Mouse (Mus musculus) kidney, postnatal 36 days (tissue): Measurements from ENCODE around the gene Gm20388.

Experiments
- DNase-seq, 2 experiments: peaks; one replicate each; pipeline ENCODE4 v3.0.0; 2021 to 2022; ENCODE audit warnings: mixed read lengths in 2 of 2

The Gm20388 gene

DNA sequence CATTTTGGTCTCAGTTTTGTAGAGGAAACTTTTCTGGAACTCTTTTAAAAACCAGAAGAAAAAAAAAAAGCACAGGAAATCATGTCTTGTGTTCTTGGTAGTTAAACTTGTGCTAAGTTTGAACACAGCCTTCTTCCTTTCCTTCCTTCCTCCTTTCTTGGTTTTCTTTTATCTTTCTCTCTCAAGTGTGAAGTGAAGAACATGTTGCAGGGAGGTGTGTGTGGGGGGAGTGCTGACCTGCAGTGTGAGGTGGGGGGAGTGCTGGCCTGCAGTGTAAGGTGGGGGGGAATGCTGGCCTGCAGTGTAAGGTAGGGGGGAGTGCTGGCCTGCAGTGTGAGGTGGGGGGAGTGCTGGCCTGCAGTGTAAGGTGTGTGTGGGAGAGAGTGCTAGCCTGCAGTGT, 854.0 kb downstream of the Gm20388 start:
- DNase-seq = no peak

DNA sequence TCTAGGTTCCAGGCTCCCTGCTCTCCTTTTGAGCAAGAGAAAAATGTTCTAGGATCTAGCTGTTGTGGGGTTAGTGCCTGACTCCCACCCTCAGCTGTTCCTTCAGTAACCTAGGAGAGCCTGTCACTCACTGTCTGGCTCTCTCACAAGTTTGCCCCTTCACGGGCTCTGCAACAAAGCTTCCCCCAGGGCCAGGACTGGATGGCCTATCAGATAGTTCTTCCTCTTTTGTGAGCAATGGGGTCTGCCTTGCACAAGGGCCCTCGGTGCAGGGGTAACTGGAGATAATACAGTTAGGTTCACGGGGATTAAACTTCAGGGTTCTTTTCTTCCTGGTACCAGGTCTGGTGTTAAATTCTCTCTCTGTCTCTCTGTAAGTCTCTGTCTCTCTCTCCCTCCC, 856.0 kb downstream of the Gm20388 start:
- DNase-seq = no peak

DNA sequence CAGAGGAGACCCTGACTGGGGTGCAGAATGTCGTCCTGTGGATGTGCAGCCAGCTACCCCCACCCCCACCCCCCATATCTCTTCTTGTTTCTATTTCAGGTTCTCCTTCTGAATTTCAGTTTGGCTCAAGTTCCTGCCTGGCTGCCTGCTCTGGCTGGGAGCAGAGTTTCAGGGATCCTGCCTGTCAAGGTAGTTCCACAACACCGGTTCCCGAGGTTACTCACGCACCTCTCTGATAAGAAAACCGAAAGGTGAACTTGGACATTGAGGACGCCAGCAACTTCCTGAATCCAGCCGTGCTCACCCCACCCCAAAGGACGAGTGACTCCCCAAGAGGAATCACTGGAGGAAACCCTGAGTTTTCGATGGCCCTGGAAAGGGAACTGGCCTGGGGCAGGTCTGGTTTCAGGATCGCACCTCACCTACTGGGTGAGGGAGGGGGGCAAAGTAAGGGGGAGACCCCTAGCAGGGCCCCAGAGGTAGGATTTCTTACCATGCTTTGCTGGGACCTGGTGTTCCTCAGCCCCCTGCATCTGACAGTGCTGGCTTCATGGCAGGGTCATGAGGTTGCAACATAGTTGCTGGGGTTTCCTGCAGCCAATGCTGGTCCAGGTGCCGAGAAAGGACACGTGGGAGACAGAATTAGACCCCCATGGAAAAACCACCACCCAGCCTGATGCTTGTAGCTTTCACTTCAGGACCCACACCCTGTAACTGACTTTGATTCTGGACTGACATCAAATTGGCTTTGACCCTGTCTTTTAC, 858.0 kb downstream of the Gm20388 start:
- no peak for DNase-seq

DNA sequence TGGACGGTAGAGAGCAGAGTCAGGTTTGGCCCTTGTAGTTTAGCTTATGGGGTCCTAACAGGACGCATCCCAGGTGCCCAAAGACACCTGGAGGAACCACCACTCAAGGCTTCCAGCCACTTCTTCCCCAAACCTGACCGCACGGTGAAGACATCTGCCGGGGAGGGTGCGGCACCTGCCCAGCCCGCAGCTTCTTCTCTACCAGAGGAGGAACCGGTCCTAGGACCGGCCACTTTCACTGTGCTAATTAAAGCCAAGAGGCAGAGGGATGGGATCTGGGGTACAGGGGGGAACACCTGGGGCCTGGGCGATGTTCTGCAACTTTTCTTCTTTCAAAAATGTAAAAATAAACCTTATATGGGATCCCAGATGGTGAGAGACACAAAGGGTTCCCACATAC, 866.5 kb downstream of the Gm20388 start:
- DNase-seq = no peak

DNA sequence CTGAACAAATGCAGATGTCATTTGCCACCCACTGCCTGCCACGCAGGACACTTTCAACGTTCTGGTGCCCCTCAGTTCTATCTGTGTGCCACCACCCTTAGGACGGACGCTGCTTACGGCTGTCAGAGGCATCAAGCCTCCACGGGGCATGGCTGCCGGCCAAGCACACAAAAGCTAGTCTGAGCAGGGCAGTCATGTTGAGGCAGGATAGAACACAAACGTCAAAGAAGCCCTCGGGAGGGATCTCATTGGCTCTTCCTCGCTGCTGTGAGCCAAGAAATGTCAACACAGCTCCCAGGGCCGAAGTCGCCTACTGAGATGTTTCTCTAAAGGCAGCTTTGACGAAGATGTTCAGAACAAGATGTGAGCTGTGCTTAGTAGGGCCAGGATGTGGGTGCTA, 867.1 kb downstream of the Gm20388 start:
- DNase-seq = no peak

DNA sequence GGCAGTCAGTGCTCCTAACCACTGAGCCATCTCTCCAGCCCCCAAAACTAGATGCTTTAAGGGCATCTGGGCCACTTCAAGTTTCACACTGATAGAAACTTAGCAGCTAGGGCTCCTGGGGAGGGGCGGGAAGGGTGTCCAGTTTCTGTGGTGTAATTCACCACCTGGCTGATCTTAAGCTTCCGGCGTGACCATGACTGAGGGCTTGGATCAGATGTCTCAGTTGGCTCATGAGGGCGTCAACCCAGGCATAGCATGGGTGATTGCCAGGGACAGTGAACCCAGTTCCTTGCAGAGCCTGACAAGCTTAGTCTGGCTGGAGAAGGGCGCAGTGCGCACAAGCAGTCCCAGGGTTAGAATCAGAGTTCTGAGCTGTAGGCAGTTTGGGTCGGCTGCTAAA, 868.5 kb downstream of the Gm20388 start:
- DNase-seq = no peak

DNA sequence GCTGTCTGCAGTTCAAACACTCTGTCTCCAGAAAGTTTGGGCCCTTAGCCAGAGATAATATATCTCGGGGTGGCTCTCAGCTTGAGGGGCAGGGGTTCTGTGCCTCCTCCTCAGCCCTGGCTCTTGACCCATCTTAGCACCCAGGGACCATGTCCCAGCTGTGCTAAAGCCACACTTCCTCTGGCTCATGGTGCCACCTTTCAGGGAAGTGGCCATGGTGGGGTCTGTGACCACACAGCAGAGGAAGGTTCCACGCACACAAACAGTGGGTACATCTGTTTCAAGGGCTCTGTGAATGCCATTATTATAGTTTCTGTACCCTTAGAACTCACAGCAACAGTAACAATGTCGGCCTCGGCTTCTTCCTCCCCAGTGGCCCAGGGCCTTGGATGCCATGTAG, 873.1 kb downstream of the Gm20388 start:
- no peak for DNase-seq

DNA sequence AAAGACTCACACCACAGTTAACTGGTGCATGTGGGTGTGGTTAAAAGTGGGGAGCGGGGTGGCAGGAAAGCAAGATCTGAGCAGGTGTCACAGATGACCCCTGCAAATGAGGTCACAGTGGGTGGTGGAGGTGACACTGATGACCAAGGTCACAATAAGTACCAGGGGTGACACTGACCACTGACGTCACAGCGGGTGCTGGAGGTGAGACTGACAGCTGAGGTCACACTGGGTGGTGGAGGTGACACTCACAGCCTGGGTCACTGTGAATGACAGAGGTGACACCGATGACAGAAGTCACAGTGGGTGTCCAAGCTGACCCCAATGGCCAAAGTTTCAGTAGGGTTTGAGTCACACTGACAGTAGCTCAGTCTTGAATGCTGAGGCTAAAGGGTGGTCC, 876.1 kb downstream of the Gm20388 start:
- no peak for DNase-seq

DNA sequence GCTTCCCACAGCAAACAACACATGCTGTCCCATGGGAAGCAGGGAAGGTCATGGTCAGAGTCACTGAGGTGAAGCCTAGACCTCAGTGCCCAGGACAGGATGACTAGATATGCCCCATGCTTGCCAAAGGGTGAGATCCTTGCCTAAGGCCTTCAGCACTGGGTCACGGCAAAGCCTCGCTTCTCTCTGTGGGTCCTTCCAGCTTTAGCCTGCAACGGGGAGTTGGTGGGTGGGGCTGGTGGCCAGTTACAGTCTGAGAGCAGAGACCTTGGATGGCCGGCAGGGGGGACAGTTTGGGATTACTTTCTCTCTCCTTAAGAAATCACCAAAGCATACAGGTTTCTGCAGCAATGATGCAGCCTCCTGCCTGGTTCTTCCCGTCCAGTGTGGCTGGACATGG, 877.0 kb downstream of the Gm20388 start:
- DNase-seq = no peak

DNA sequence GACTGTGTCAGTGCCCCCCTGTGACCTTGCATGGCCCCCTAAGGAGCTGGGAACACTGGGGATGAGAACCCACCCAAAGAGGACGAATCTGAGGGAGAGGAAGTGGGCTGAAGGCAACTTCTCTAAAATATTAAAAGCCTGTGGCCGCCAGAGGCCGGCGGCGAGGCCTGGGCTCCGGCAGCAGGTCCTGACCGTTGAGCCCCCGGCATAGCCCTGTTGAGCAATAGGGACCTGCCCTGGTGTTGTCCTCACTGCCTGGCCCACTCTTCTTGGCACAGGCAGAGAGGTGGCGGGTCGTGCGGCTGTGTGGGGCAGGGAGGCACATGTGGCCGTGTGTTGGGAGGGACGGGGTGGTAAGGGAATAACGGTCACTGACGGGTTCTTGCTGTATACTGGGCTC, 882.1 kb downstream of the Gm20388 start:
- DNase-seq = no peak

DNA sequence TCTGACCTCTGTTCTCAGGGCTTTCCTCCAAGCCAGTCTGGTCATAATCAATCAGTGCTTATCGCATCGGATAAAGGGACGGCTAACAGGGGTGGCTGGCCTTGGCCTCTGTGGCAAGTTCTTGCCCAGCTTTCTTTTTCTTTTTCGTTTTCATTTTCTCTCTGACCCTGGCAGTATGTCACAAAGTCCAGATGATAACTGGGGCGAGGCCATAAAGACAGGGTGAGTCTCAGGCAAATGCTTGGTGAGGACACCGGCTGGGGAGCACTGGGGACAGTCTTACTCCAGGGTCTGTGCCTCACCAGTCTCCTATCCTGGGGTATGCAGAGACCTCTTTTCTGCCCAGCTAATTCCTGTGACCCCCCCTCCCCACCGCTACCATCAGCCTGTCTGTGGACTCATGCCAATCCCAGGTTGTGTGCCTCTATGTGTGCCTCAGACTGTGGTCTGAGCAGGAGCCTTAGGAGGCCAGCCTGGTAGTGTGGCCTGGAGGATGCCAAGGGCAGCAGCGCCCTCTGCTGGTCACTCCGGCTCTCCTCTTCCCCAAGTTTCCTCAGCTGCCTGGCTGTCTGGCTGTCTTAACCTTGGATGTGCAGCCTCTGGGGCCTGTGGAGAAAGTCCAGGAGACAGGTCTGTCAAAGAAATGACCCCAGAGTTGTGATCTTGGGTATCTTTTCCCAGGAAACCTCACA, 885.4 kb downstream of the Gm20388 start:
- DNase-seq = peak; percentile 84 to 94

DNA sequence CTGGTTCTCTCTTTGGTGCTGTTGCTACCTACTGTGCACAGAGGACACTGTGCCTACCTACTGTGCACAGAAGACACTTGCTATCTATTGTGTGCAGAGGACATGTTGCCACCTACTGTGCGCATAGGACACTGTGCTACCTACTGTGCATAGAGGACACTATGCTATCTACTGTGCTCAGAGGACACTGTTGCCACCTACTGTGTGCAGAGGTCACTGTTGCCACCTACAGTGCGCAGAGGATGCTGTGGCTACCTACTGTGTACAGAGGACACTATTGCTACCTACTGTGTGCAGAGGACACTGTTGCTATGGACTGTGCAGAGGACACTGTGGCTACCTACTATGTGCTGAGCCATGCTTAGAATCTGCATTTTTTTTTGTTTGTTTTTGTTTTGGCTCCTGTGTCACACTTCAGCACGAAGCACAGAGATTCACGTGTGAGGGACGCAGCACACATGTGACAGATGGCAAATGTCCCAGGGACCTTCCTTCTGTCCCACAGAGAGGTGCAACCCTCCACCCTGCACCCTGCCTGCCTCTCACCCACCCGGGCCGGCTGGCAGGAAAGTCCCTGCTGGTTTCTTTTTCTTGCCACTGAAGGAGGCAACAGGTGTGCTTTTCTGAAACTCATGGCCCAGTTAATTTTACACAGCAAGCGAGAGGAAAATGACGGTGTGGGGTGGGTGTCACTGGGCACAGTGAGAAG, 886.5 kb downstream of the Gm20388 start:
- DNase-seq = no peak

DNA sequence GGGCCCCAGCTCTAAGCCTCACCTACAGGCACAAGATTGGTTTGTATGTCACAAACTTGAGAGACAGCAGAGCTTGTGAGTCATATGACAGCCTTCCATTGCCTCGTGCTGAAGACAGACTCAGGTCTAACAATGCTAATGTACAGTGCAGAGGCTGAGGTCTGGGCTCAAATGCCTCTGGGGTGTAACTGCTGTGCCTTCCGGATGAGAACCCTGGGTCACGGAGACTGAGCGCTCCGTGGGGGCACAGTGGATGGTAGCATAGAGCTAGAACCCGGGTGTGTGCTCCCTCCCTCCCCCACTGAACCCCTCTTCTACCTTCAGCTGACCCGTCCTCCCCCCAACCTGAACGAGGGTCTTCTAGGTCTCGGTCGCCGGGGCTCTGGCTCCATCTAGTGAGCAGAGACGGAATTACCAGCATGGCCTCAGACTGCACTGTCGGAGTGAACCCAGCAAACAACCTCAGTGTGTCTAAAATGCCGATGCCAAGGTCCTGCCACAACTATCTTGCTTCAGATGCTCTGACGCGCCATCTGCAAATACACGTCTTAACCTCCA, 889.7 kb downstream of the Gm20388 start:
- DNase-seq = peak; percentile 40 to 81

DNA sequence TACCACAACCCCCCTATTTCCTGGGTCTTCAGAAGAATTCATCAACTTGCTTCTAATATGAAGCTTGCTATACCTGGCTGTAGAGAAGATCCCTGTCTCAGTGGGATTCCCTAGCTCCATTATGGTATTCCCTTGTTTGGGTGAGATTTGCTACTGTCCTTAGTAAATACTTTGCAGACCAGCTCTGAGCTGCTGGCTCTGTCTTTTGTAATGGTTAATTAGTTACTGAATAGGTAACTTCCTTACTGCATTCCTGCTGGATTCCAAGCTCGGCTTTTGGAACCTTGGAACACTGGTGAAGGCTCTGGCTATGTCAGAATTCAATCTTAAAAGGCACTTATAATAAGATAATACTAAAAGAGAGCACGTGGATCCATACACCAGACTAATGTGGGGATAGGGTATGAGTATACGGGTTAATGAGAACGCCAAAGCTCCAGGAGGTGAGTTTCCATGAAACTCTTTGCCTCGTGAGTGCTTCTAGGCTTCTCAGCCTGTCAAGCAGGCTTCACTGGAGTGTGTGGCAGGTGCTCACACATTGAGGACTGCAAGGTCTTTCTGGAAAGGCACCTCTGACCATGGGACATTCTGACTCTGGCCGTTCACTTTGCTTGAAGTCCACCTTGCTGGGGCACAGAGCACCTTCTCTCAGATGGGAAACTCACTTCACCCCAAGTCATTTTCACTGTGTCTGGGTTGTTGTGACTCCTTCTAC, 893.2 kb downstream of the Gm20388 start:
- peak; percentile 44 to 72 for DNase-seq

DNA sequence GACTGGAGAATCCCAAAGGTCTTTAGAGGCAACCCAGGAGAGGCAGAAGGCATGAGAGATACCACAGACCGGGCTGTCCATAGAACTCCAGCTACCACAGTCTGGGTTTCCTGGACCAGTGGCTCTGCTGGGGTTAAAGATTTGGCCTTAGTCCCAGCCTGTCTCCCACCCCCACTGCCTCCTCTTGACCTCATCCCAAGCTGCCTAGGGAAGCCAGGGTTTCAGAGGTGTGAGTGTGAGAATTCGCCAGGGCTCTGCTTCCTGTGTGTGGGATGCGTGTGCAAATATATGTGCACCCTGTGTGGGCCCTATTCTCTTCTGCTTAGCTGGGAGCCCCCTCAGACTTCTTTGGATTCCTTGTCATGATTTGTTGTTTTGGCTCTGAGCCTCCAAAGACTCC, 894.1 kb downstream of the Gm20388 start:
- no peak for DNase-seq

DNA sequence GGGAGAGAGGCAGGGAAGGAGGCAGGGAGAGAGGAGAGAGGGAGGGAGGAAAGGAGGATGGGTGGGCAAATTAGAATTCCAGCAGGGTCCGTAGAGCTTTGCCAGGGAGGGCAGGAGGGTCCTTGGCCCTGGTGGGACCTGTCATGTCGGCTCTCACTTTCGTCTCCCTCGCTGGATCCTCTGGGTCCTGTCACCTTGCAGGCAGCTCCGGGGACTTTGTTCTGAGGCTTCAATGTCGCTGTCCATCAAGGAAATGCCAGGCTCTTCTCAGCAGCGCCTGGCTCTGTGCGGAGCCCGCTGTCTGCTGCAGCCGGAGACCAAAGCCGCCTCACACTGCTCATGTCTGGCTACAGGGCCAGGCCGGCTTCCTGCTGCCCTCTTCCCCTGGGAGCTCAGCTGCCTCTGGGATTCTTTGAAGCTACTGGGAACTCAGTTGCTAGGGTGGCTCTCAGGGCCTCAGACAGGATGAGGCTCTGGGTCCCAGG, 896.2 kb downstream of the Gm20388 start:
- DNase-seq = peak in 1 of 2 experiments; percentile 18

DNA sequence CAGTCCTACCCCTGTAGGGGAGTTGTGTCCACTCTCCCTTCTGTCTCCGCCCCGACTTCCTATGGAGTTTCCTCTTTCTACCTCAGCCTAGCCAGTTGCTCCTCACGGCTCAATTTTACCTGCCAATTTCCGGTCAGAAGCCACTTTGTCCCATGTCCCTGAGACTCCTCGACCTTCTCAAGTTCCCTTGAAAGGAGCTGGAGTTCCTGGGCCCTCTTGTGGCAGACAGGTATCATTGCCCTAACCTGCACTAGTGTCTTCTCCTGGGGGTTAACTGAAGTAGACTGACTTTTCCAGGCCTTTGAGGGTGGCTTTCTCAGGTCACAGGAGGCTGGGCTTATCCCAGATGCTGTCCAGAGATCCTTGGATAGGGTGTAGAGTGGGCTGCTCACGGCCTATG, 897.1 kb downstream of the Gm20388 start:
- DNase-seq = peak; percentile 42 to 63

DNA sequence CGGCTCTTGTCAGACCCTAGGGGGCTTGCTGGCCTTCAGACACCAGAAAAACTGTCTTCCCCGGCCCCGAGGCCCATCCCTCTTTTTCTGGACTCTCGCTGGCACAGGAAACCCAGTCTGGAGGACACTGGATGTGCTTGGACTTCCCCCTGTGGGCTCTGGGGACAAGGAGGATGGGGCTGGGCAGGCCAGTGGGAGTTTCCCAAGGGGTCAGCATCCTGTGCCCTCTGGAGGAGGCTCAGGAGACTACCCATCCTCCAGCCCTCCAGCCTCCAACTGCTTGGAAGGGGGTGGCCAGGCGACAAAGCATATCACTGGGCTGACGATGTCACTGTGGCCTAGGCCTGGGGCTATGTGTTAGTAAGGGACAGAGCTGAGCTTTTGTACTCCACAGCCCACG, 898.4 kb downstream of the Gm20388 start:
- DNase-seq = peak in 1 of 2 experiments; percentile 29

DNA sequence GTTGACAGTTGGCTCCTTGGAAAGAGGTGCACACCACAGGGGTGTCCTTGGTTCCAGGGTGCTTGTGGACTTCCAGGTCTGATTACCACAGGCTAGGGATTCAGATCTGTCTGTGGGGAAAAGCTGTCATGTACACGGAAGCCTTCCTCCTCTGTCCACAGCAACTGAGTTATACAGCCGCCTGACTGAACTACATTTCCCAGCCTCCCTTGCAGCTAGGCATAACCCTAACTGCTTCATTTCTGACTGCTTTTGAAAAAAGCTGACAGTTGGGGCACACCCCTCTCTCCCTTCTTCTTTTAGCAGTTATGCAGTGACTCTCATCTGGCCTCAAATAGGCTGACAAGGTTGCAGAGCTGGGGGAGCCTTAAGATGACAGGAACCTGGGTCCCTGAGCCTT, 901.3 kb downstream of the Gm20388 start:
- no peak for DNase-seq

DNA sequence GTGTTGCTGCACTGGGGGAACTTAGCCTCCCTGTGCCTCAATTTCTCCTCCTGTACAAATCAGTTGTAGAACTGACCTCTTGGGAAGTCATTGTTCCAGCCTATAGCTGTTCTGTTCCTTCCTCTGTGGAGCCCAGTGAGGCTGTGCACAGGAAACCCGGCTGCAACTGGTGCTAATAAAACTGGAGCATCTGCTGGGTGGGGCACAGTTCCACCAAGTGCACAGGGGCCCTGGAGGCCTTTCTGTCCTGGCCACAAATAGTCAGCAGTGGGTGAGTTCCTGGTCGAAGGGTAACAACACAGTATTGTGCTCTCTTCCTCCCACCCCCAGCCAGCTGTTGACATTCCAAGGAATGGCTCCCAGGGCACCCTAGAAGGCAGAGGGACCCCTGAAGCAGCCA, 902.4 kb downstream of the Gm20388 start:
- DNase-seq = no peak

DNA sequence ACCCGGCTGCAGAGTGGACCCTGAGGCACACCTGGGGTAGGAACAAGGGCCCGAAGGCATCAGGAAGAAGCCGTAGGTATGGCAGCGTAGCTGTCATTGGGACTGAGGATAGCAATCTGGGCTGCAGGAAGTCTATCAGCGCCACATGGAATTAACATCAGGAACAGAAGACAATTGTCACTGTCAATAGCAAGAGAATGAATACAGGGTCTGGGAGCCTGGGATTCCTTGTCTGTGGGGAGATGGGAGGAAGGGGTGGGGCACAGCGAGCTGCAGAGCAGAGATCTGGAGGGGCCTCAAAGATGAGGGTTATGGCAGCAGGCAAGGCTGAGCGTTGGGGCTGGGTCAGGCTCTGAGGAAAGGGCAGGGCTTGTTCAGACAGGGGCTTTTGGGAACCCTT, 903.2 kb downstream of the Gm20388 start:
- DNase-seq = no peak

DNA sequence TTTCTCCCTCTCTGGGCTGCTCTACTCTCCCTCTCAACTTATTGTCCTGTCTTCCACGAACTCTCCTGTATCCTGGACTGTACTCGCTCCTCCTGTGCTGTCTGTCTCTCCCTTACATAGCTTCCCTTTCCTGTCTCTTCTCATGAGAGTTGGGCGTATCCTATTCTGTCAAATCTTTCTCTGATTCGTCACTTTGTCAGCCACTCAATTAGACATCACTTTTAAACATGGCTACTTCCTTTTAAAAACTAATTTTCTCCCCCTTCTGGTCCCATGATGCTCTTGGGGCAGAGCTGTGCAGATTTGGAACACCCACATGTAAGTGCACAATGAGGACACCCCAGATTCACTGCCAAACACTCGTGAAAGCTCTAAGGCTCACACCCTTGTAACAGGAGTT, 905.7 kb downstream of the Gm20388 start:
- DNase-seq = no peak

DNA sequence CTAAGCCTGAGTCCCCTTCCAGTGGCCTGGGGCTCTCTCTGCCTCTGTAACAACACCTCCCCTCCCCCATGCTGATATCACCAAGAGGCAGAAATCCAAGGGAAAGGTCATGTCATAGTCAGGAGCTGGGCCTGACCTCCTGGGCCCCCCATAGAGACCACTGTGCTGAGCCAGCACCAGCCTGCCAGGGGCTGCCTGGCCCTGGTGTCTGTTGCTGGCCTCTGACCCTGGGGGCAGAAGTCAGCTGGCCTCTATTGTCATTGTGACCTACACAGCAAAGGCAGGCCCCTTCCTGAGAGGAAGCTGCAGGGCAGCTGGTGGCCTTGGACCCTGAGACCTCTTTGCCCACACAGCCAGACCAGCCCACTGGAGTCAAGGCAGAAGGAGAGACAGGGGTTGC, 909.3 kb downstream of the Gm20388 start:
- no peak for DNase-seq
